Mouse (Mus musculus) lung, postnatal 0 days (tissue): ENCODE results near the gene Defb28. TPM values are rescaled to one million over a fixed set of nuclear protein-coding genes. Genes with fewer than 3 reads are reported as not detected.

ENCODE experiments used
- ATAC-seq: fragments of 200-750 bp; cut with Nextera tagmentation; 2 replicates; pipeline ENCODE4 v1.8.0; 2017; ENCODE audit warnings: moderate library complexity
- DNase-seq: peaks from one replicate; pipeline ENCODE4 v3.0.0-alpha.2; 2016; ENCODE audit warnings: low spot score
- H3K27ac ChIP-seq: fragments of 300-500 bp; sonication (generic); 2 replicates; pipeline ENCODE4 v1.5.1; 2014; ENCODE audit warnings: antibody characterized with exemption, mild to moderate bottlenecking, low read length, mixed read lengths
- H3K27me3 ChIP-seq: fragments of 300-500 bp; sonication (generic); replicated peaks from 2 replicates; pipeline ENCODE4 v1.6.1; 2014; ENCODE audit warnings: low read length, mixed read lengths; ENCODE audit not compliant: insufficient read depth
- H3K36me3 ChIP-seq: fragments of 300-500 bp; sonication (generic); 2 replicates; pipeline ENCODE4 v1.6.1; 2014; ENCODE audit warnings: low read length, mixed read lengths; ENCODE audit not compliant: insufficient read depth
- H3K4me1 ChIP-seq: fragments of 300-500 bp; sonication (generic); 2 replicates; pipeline ENCODE4 v1.6.1; 2014; ENCODE audit warnings: antibody characterized with exemption, low read depth, low read length, mixed read lengths; ENCODE audit not compliant: insufficient read depth
- H3K4me2 ChIP-seq: fragments of 300-500 bp; sonication (generic); replicated peaks from 2 replicates; pipeline ENCODE4 v1.6.1; 2014; ENCODE audit warnings: low read depth, mild to moderate bottlenecking, low read length, moderate library complexity, mixed read lengths
- H3K4me3 ChIP-seq: fragments of 300-500 bp; sonication (generic); 2 replicates; pipeline ENCODE4 v1.5.1; 2014; ENCODE audit warnings: low read depth, low read length
- H3K9ac ChIP-seq: fragments of 300-500 bp; sonication (generic); replicated peaks from 2 replicates; pipeline ENCODE4 v1.6.1; 2014; ENCODE audit warnings: low read depth, mild to moderate bottlenecking
- H3K9me3 ChIP-seq: fragments of 300-500 bp; sonication (generic); 2 replicates; pipeline ENCODE4 v1.6.1; 2016; ENCODE audit warnings: low read length, mixed read lengths
- CTCF ChIP-seq: IDR thresholded peaks from 2 replicates; pipeline ENCODE4 v1.5.1; 2016; ENCODE audit warnings: antibody characterized with exemption, mild to moderate bottlenecking
- EP300 ChIP-seq: IDR thresholded peaks from 2 replicates; pipeline ENCODE4 v1.6.1; 2016; ENCODE audit warnings: antibody characterized with exemption, mild to moderate bottlenecking, control low read depth
- WGBS: fragments of 180-500 bp; shearing (Covaris S2); extraction: QIAGEN DNeasy Blood & Tissue Kit; methylation state at CpG from one replicate; pipeline ENCODE4 v1.1.7; 2014; 5-methylcytosine and 5-hydroxymethylcytosine counted together
- polyA plus RNA-seq: library from polyadenylated mRNA; unstranded; fragments of >200 nt; fragmentation: Nextera tagmentation; extraction: Ambion mirVana; gene quantifications from 2 replicates; pipeline ENCODE4 v1.2.1, GENCODE M21; 2015

The Defb28 gene
- polyA plus RNA-seq, 1 experiment from 2014 or later: not detected

DNA sequence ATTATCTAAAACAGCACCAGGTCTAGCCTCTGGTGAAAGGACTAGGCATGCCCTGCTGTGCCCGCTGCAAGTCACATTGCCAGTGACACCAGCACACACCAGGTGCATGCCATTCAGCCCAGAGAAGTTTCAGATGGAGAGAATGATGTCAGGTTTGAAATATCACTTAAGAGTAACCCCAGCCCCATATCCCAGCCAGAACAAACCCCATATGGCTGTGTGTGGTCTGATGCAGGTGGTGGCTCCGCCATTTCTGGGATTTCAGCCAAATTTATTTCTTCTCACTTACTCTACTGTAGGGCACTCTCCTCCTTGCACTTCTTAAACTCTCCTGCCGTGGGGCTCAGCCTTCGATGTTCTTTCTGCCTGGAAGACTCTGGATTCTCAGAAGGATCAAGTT lies 2.0 kb upstream of the Defb28 start:
- Histone ChIP-seq H3K36me3 (no peaks in the 10 kb centered on the region), H3K4me3 (no peak overlapping the region), H3K27me3 (no peaks in the 10 kb centered on the region), H3K27ac (no peak overlapping the region), H3K4me2 (no peak overlapping the region), H3K9ac (no peak overlapping the region), H3K9me3 (no peaks in the 10 kb centered on the region), H3K4me1 (no peaks in the 10 kb centered on the region)
- no peak for ATAC-seq
- no peak for TF ChIP-seq CTCF
- TF ChIP-seq EP300: no peak
- no peak for DNase-seq
- 38% methylated on average over 4 of the region's 4 CpGs for WGBS

DNA sequence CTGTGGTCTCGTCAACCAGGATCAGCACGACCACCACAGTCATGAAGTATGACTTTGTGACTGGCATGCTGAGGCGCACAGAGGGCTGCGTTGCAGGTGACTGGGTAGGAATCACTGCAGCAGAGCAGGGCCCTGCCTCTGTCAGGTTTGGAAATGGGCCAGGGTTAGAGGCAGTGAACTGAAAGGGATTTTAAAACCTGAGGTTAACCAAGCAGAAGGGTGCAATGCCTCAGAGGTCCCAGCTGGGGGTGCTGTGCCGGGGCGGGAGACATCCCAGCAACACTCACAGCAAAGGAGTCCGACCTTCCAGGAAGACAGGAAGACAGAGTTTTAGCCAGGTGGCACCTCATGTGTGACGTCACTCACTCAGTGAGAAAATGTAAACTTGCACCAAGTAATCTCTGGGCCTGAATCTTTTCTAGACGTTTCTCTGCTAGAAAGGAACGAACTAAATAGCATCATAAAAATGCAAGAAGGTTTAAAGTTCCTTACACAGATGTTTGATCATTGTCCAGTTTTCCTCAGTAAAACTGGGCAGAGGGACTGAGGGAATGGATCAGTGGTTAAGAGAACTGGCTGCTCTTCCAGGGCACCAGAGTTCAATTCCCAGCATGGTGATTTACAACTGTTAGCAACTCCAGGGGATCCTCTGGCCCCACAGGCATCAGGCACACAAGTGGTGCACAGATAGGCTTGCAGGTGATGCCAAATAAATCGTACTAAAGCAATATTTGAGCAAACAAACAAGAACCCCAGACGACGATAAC lies 22.1 kb downstream of the Defb28 start, which contains the start of gene Defb29:
TSS of gene Defb29 (minus strand) at position 155 of the 767 bp plus-strand sequence.
- no peaks in the 10 kb centered on the region for H3K27me3 ChIP-seq
- no peaks in the 10 kb centered on the region for H3K4me1 ChIP-seq
- H3K36me3 ChIP-seq: no peaks in the 10 kb centered on the region
- WGBS: 50% methylated on average over 13 of the region's 13 CpGs
- no peak within 1 kb of the TSS for H3K27ac ChIP-seq
- TF ChIP-seq EP300: no peak
- TF ChIP-seq CTCF: no peak; the same call in 1 of the 2 replicates
- no peak within 1 kb of the TSS for H3K4me2 ChIP-seq
- no peak for ATAC-seq
- H3K4me3 ChIP-seq: no peak within 1 kb of the TSS
- no peak within 1 kb of the TSS for H3K9ac ChIP-seq
- DNase-seq: no peak
- H3K9me3 ChIP-seq: no peaks in the 10 kb centered on the region

DNA sequence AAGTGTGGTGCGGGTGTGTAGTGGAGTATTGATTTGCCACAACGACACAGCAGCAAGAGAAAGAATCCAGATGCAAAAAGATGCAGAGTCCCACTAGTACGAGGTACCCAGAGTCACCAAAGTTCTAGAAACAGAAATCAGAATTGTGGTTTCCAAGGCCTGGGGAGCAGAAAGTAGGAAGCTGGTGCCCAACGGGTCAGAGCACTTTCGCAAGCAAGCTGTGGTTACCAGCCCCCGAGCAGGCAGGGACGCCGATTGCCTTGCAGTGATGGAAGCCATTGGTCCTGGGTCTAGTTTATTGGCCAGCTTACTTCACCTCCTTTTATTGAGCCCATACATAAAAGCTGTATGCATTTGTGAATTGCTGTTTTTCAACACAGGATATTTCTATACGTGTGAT lies 23.9 kb downstream of the Defb28 start:
- Histone ChIP-seq H3K4me3 (no peak overlapping the region), H3K4me2 (no peak overlapping the region), H3K9me3 (no peaks in the 10 kb centered on the region), H3K4me1 (no peaks in the 10 kb centered on the region), H3K36me3 (no peaks in the 10 kb centered on the region), H3K9ac (no peak overlapping the region), H3K27ac (no peak overlapping the region), H3K27me3 (no peaks in the 10 kb centered on the region)
- ATAC-seq (no peak), DNase-seq (no peak)
- TF ChIP-seq CTCF: no peak
- TF ChIP-seq EP300: no peak
- WGBS: 74% methylated on average over 9 of the region's 9 CpGs

DNA sequence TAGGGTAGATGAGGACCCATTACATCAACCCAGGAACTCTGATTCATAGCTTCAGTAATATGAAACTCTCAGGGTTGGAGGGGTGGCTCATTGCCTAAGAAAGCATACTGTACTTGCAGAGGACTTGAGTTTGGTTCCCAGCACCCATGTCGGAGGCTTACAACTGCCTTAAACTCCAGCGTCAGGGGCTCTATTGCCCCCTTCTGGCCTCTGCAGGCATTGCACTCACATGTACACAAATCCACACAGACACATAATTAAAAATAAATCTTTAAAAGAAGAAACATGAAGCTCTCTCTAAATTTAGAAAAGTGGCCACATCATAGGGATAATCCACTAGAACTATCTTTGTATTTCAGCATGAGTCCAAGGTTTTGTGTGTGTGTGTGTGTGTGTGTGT lies 24.8 kb downstream of the Defb28 start:
- H3K4me3 ChIP-seq: no peak overlapping the region
- TF ChIP-seq EP300 (no peak), CTCF (peak; percentile 13; the same call in 1 of the 2 replicates)
- H3K9ac ChIP-seq: no peak overlapping the region
- 68% methylated on average over 2 of the region's 2 CpGs for whole genome bisulfite sequencing
- H3K36me3 ChIP-seq: no peaks in the 10 kb centered on the region
- H3K4me1 ChIP-seq: no peaks in the 10 kb centered on the region
- no peaks in the 10 kb centered on the region for H3K9me3 ChIP-seq
- H3K27ac ChIP-seq: no peak overlapping the region
- ATAC-seq (no peak), DNase-seq (no peak)
- no peaks in the 10 kb centered on the region for H3K27me3 ChIP-seq
- no peak overlapping the region for H3K4me2 ChIP-seq

DNA sequence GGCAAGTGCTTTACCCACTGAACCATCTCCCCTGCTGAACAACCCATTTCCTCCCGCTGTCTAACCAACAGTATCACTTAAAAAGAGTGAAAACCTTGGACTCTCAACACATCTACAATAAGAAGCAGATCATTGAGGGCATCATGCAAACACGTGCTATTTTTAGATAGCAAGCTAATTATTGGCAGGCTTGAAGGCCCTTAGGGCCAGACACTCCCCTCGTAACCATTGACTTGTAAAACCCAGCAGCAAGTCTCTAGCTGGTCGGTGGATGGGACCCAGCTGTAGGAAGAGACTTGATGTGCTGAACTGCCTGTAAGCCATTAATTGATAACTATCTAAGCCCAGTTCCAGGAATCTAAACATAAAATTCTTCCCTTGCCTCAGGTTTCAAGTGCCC lies 25.4 kb downstream of the Defb28 start:
- peak; percentile 39 for DNase-seq
- no peaks in the 10 kb centered on the region for H3K36me3 ChIP-seq
- no peak overlapping the region for H3K4me2 ChIP-seq
- H3K9me3 ChIP-seq: no peaks in the 10 kb centered on the region
- H3K27ac ChIP-seq: no peak overlapping the region
- H3K27me3 ChIP-seq: no peaks in the 10 kb centered on the region
- TF ChIP-seq CTCF (no peak), EP300 (no peak)
- 60% methylated on average over 4 of the region's 4 CpGs for WGBS
- H3K4me3 ChIP-seq: no peak overlapping the region
- ATAC-seq: no peak; the same call in 1 of the 2 replicates
- H3K4me1 ChIP-seq: no peaks in the 10 kb centered on the region
- no peak overlapping the region for H3K9ac ChIP-seq

DNA sequence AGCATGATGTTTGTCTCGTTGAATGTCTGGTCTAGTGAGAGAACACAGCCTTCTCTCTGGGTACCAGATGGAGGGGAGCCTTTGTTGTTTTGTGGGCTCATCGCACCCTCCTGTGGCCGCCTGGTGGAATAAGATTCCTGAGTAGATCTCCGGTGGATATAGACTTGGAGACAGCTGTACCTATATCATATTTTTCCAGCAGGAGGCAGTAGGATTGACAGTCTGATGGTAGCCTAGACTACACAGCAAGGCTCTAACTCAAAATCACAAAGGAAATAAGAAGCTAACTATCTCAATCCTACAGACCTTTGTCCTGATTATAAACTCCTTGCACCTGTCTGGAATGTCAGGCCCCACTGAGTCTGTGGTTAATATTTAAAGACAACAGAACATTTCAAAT lies 26.6 kb downstream of the Defb28 start:
- DNase-seq: peak; percentile 64
- peak; percentile 74 for TF ChIP-seq CTCF
- TF ChIP-seq EP300: no peak
- ATAC-seq: peak; percentile 71
- Histone ChIP-seq H3K4me3 (no peak overlapping the region), H3K36me3 (no peaks in the 10 kb centered on the region), H3K9me3 (no peaks in the 10 kb centered on the region), H3K27ac (no peak overlapping the region), H3K9ac (no peak overlapping the region), H3K4me2 (no peak overlapping the region), H3K4me1 (no peaks in the 10 kb centered on the region), H3K27me3 (no peaks in the 10 kb centered on the region)
- 20% methylated on average over 4 of the region's 4 CpGs for WGBS
